Mouse (Mus musculus) megakaryocyte-erythroid progenitor cell, adult 5-6 weeks (primary cell): Measurements from ENCODE around the gene Ivl. TPM values are rescaled to one million over a fixed set of nuclear protein-coding genes. Genes with fewer than 3 reads are reported as not detected.

Source experiments
- ATAC-seq: replicated peaks from 2 replicates; pipeline ENCODE4 v1.8.0; 2016; ENCODE audit warnings: mild to moderate bottlenecking, inconsistent platforms; ENCODE audit not compliant: severe bottlenecking, poor library complexity, low FRiP score, low TSS enrichment
- total RNA-seq, 2 experiments: library from RNA; stranded (forward) in 1 of 2; stranded (reverse) in 1 of 2; fragments of 200-1000, 215-1000 nt in 1 of 2; fragments of >200 nt in 1 of 2; fragmentation: Nextera tagmentation in 1 of 2; gene quantifications; 2 replicates each; pipeline ENCODE4 v1.2.3; 2014 to 2017

The Ivl gene
- total RNA-seq (2014; fragmentation: Nextera tagmentation) (not detected in 2 replicates), total RNA-seq (2017) (not detected in 2 replicates)

- ATAC-seq = no peak
Observed at GRCm38 (mm10) chr3:92573449-92574041, at the start of gene Ivl. Ivl (minus strand) TSS chr3:92573735.

- no peak for ATAC-seq
Observed at GRCm38 (mm10) chr3:92621560-92621959, 48.0 kb upstream of the Ivl start, which contains the start of gene Lce6a. Lce6a (minus strand) TSS chr3:92621660.

- no peak for ATAC-seq
Observed at GRCm38 (mm10) chr3:92609804-92610203, 36.3 kb upstream of the Ivl start.

- ATAC-seq = no peak
Observed at GRCm38 (mm10) chr3:92607392-92607791, 33.9 kb upstream of the Ivl start, which contains the start of gene 2210017I01Rik. 2210017I01Rik (minus strand) TSS chr3:92607492.

- ATAC-seq = peak; percentile 59; the same call in 1 of the 2 replicates
Observed at GRCm38 (mm10) chr3:92602169-92602568, 28.6 kb upstream of the Ivl start.

GRCm38 (mm10) chr3:92600456-92600855 is 26.9 kb upstream of the Ivl start:
- no peak for ATAC-seq

GRCm38 (mm10) chr3:92599973-92600372 is 26.4 kb upstream of the Ivl start:
- no peak for ATAC-seq

- ATAC-seq = no peak
Observed at GRCm38 (mm10) chr3:92598429-92598828, 24.9 kb upstream of the Ivl start.

- ATAC-seq = no peak
Observed at GRCm38 (mm10) chr3:92588858-92589257, 15.3 kb upstream of the Ivl start, which contains the start of gene Smcp. Smcp (minus strand) TSS chr3:92588997.

- no peak for ATAC-seq
Observed at GRCm38 (mm10) chr3:92587190-92587589, 13.7 kb upstream of the Ivl start.

GRCm38 (mm10) chr3:92585055-92585454 is 11.5 kb upstream of the Ivl start:
- no peak for ATAC-seq

- no peak for ATAC-seq
Observed at GRCm38 (mm10) chr3:92583164-92583826, 9.8 kb upstream of the Ivl start.

- ATAC-seq = no peak
Observed at GRCm38 (mm10) chr3:92579508-92579907, 6.0 kb upstream of the Ivl start.

- no peak for ATAC-seq
Observed at GRCm38 (mm10) chr3:92578652-92579413, 5.3 kb upstream of the Ivl start.

GRCm38 (mm10) chr3:92572514-92573155 is 900 bp downstream of the Ivl start:
- ATAC-seq = no peak

- ATAC-seq = no peak
Observed at GRCm38 (mm10) chr3:92568752-92569151, 4.8 kb downstream of the Ivl start.

- ATAC-seq = no peak
Observed at GRCm38 (mm10) chr3:92565418-92565817, 8.1 kb downstream of the Ivl start.

GRCm38 (mm10) chr3:92534411-92534810 is 39.1 kb downstream of the Ivl start, which contains the start of gene 2310046K23Rik:
2310046K23Rik (minus strand) TSS chr3:92534511.
- no peak; the same call in 1 of the 2 replicates for ATAC-seq
